Mouse (Mus musculus): ENCODE measurements around the gene Fam185a. TPM values are rescaled to one million over a fixed set of nuclear protein-coding genes. Genes with fewer than 3 reads are reported as not detected.

Gene Fam185a
- polyA plus RNA-seq, 1 experiment from 2014 or later, result 6.1 TPM

- Histone ChIP-seq H3K9ac (ENCODE audit: low read length) (no peak overlapping the region), H3K4me2 (ENCODE audit: low read length) (no peak overlapping the region), H3K27ac (ENCODE audit: low read depth, low read length) (no peak overlapping the region), H3K36me3 (ENCODE audit: control insufficient read depth, insufficient read depth, low read length) (no peaks in the 10 kb centered on the region), H3K27me3 (replicated peaks; ENCODE audit: control insufficient read depth, insufficient read depth, low read length) (no peaks in the 10 kb centered on the region), H3K4me3 (ENCODE audit: low read depth, low read length) (no peak overlapping the region), H3K4me1 (ENCODE audit: control insufficient read depth, insufficient read depth, low read length) (no peaks in the 10 kb centered on the region; the same call in 1 of the 2 replicates), H3K9me3 (replicated peaks; ENCODE audit: control insufficient read depth, low read length) (no peaks in the 10 kb centered on the region)
- 48% methylated on average over 8 of the region's 8 CpGs for WGBS
- DNase-seq (ENCODE audit: low spot score) (peak; percentile 19), ATAC-seq (no peak)
Measured at GRCm38 (mm10) chr5:21440833-21441530, 16.2 kb downstream of the Fam185a start.

GRCm38 (mm10) chr5:21467387-21467786 lies 42.6 kb downstream of the Fam185a start:
- Histone ChIP-seq H3K9me3 (replicated peaks; ENCODE audit: control insufficient read depth, low read length) (no peaks in the 10 kb centered on the region), H3K4me2 (ENCODE audit: low read length) (no peak overlapping the region), H3K36me3 (ENCODE audit: control insufficient read depth, insufficient read depth, low read length) (no peaks in the 10 kb centered on the region), H3K27ac (ENCODE audit: low read depth, low read length) (no peak overlapping the region), H3K4me1 (ENCODE audit: control insufficient read depth, insufficient read depth, low read length) (no peaks in the 10 kb centered on the region), H3K9ac (ENCODE audit: low read length) (no peak overlapping the region), H3K27me3 (replicated peaks; ENCODE audit: control insufficient read depth, insufficient read depth, low read length) (no peaks in the 10 kb centered on the region), H3K4me3 (ENCODE audit: low read depth, low read length) (no peak overlapping the region)
- DNase-seq (ENCODE audit: low spot score), result no peak
- 80% methylated on average over 7 of the region's 7 CpGs for WGBS
- ATAC-seq, result no peak

GRCm38 (mm10) chr5:21468100-21468499 lies 43.3 kb downstream of the Fam185a start:
- Histone ChIP-seq H3K9me3 (replicated peaks; ENCODE audit: control insufficient read depth, low read length) (no peaks in the 10 kb centered on the region), H3K9ac (ENCODE audit: low read length) (no peak overlapping the region), H3K4me2 (ENCODE audit: low read length) (no peak overlapping the region), H3K4me3 (ENCODE audit: low read depth, low read length) (no peak overlapping the region), H3K4me1 (ENCODE audit: control insufficient read depth, insufficient read depth, low read length) (no peaks in the 10 kb centered on the region), H3K36me3 (ENCODE audit: control insufficient read depth, insufficient read depth, low read length) (no peaks in the 10 kb centered on the region), H3K27me3 (replicated peaks; ENCODE audit: control insufficient read depth, insufficient read depth, low read length) (no peaks in the 10 kb centered on the region), H3K27ac (ENCODE audit: low read depth, low read length) (no peak overlapping the region)
- DNase-seq (ENCODE audit: low spot score), result no peak
- WGBS, result 93% methylated on average over 12 of the region's 12 CpGs
- no peak for ATAC-seq

GRCm38 (mm10) chr5:21478428-21478827 lies 53.7 kb downstream of the Fam185a start:
- Histone ChIP-seq H3K9me3 (replicated peaks; ENCODE audit: control insufficient read depth, low read length) (no peaks in the 10 kb centered on the region), H3K9ac (ENCODE audit: low read length) (no peak overlapping the region), H3K27me3 (replicated peaks; ENCODE audit: control insufficient read depth, insufficient read depth, low read length) (no peaks in the 10 kb centered on the region), H3K4me1 (ENCODE audit: control insufficient read depth, insufficient read depth, low read length) (no peaks in the 10 kb centered on the region), H3K4me2 (ENCODE audit: low read length) (no peak overlapping the region), H3K27ac (ENCODE audit: low read depth, low read length) (no peak overlapping the region), H3K4me3 (ENCODE audit: low read depth, low read length) (no peak overlapping the region), H3K36me3 (ENCODE audit: control insufficient read depth, insufficient read depth, low read length) (no peaks in the 10 kb centered on the region)
- DNase-seq (ENCODE audit: low spot score), result no peak
- WGBS, result 94% methylated on average over 5 of the region's 5 CpGs
- ATAC-seq, result no peak

- DNase-seq (ENCODE audit: low spot score) (no peak), ATAC-seq (no peak)
- Histone ChIP-seq H3K27me3 (replicated peaks; ENCODE audit: control insufficient read depth, insufficient read depth, low read length) (no peaks in the 10 kb centered on the region), H3K27ac (ENCODE audit: low read depth, low read length) (no peak overlapping the region), H3K9me3 (replicated peaks; ENCODE audit: control insufficient read depth, low read length) (no peaks in the 10 kb centered on the region), H3K4me1 (ENCODE audit: control insufficient read depth, insufficient read depth, low read length) (no peaks in the 10 kb centered on the region), H3K9ac (ENCODE audit: low read length) (no peak overlapping the region), H3K36me3 (ENCODE audit: control insufficient read depth, insufficient read depth, low read length) (no peaks in the 10 kb centered on the region), H3K4me2 (ENCODE audit: low read length) (no peak overlapping the region), H3K4me3 (ENCODE audit: low read depth, low read length) (no peak overlapping the region)
- 92% methylated on average over 5 of the region's 5 CpGs for WGBS
Measured at GRCm38 (mm10) chr5:21479746-21480145, 55.0 kb downstream of the Fam185a start.

- no peak overlapping the region for H3K4me3 ChIP-seq (ENCODE audit: low read depth, low read length)
- H3K9ac ChIP-seq (ENCODE audit: low read length), result no peak overlapping the region
- H3K9me3 ChIP-seq (replicated peaks; ENCODE audit: control insufficient read depth, low read length), result no peaks in the 10 kb centered on the region
- no peaks in the 10 kb centered on the region for H3K4me1 ChIP-seq (ENCODE audit: control insufficient read depth, insufficient read depth, low read length)
- H3K36me3 ChIP-seq (ENCODE audit: control insufficient read depth, insufficient read depth, low read length), result no peaks in the 10 kb centered on the region
- WGBS, result 90% methylated on average over 6 of the region's 6 CpGs
- no peak overlapping the region for H3K4me2 ChIP-seq (ENCODE audit: low read length)
- H3K27me3 ChIP-seq (replicated peaks; ENCODE audit: control insufficient read depth, insufficient read depth, low read length), result no peaks in the 10 kb centered on the region
- no peak for ATAC-seq
- no peak for DNase-seq (ENCODE audit: low spot score)
- H3K27ac ChIP-seq (ENCODE audit: low read depth, low read length), result no peak overlapping the region
Measured at GRCm38 (mm10) chr5:21481521-21481920, 56.8 kb downstream of the Fam185a start.

GRCm38 (mm10) chr5:21482446-21483222 lies 57.9 kb downstream of the Fam185a start:
- Histone ChIP-seq H3K4me3 (ENCODE audit: low read depth, low read length) (no peak overlapping the region), H3K36me3 (ENCODE audit: control insufficient read depth, insufficient read depth, low read length) (no peaks in the 10 kb centered on the region), H3K27ac (ENCODE audit: low read depth, low read length) (no peak overlapping the region), H3K4me1 (ENCODE audit: control insufficient read depth, insufficient read depth, low read length) (no peaks in the 10 kb centered on the region), H3K27me3 (replicated peaks; ENCODE audit: control insufficient read depth, insufficient read depth, low read length) (no peaks in the 10 kb centered on the region), H3K4me2 (ENCODE audit: low read length) (no peak overlapping the region), H3K9ac (ENCODE audit: low read length) (no peak overlapping the region), H3K9me3 (replicated peaks; ENCODE audit: control insufficient read depth, low read length) (no peaks in the 10 kb centered on the region)
- DNase-seq (ENCODE audit: low spot score) (peak; percentile 7), ATAC-seq (no peak)
- 40% methylated on average over 11 of the region's 11 CpGs for WGBS

GRCm38 (mm10) chr5:21483275-21483674 lies 58.5 kb downstream of the Fam185a start:
- WGBS, result 92% methylated on average over 8 of the region's 8 CpGs
- H3K27ac ChIP-seq (ENCODE audit: low read depth, low read length), result no peak overlapping the region

GRCm38 (mm10) chr5:21485197-21485829 lies 60.6 kb downstream of the Fam185a start:
- Histone ChIP-seq H3K27me3 (replicated peaks; ENCODE audit: control insufficient read depth, insufficient read depth, low read length) (no peaks in the 10 kb centered on the region), H3K4me3 (ENCODE audit: low read depth, low read length) (no peak overlapping the region), H3K9me3 (replicated peaks; ENCODE audit: control insufficient read depth, low read length) (no peaks in the 10 kb centered on the region), H3K36me3 (ENCODE audit: control insufficient read depth, insufficient read depth, low read length) (no peaks in the 10 kb centered on the region), H3K4me2 (ENCODE audit: low read length) (no peak overlapping the region), H3K4me1 (ENCODE audit: control insufficient read depth, insufficient read depth, low read length) (no peaks in the 10 kb centered on the region), H3K9ac (ENCODE audit: low read length) (no peak overlapping the region), H3K27ac (ENCODE audit: low read depth, low read length) (no peak overlapping the region)
- WGBS, result 93% methylated on average over 8 of the region's 8 CpGs
- ATAC-seq (no peak), DNase-seq (ENCODE audit: low spot score) (no peak)

More at GRCm38 (mm10) chr5:21483275-21483674, 58.5 kb downstream of the Fam185a start:
- Histone ChIP-seq H3K4me1 (ENCODE audit: control insufficient read depth, insufficient read depth, low read length) (no peaks in the 10 kb centered on the region), H3K4me3 (ENCODE audit: low read depth, low read length) (no peak overlapping the region), H3K27me3 (replicated peaks; ENCODE audit: control insufficient read depth, insufficient read depth, low read length) (no peaks in the 10 kb centered on the region), H3K9me3 (replicated peaks; ENCODE audit: control insufficient read depth, low read length) (no peaks in the 10 kb centered on the region), H3K36me3 (ENCODE audit: control insufficient read depth, insufficient read depth, low read length) (no peaks in the 10 kb centered on the region), H3K9ac (ENCODE audit: low read length) (no peak overlapping the region), H3K4me2 (ENCODE audit: low read length) (no peak overlapping the region)
- DNase-seq (ENCODE audit: low spot score) (no peak), ATAC-seq (no peak)

Measured in forebrain, embryonic 14.5 days (tissue).